Mouse (Mus musculus): Measurements from ENCODE around the gene 2810408A11Rik. TPM values are rescaled to one million over a fixed set of nuclear protein-coding genes. Genes with fewer than 3 reads are reported as not detected.
A peak's percentile ranks its signal among the peaks of the same experiment; 100 is the strongest.
"Not testable (repeated sequence)": the region's sequence is repeated elsewhere in the genome, so short reads cannot be mapped to it uniquely, and the experiment has no call there.

Gene 2810408A11Rik
- polyA plus RNA-seq, 1 experiment from 2014 or later, result 5.3 TPM

DNA sequence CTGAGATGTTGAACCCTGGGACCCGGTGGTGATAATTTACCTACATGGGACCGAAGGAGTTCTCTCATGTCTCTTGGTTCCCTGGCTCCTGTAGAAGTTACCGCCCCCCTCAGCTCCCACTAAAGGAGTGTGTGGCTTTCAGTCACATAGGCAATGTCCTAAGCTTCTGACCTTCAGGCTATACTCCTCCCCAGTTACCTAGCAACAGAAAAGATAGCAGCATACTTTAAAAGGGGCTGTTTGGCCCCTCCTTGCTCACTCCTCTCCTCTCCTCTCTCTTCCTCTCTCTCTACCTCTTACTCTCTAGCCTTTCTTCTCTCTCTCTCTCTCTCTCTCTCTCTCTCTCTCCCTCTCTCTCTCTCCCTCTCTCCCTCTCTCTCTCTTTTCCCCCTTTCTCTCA is 37.1 kb downstream of the 2810408A11Rik start:
- H3K36me3 ChIP-seq (ENCODE audit: control insufficient read depth, insufficient read depth, low read length); H3K27ac ChIP-seq (ENCODE audit: low read depth, low read length); H3K9ac ChIP-seq (ENCODE audit: low read depth, low read length); H3K4me3 ChIP-seq (ENCODE audit: low read depth, low read length); H3K4me2 ChIP-seq; H3K4me1 ChIP-seq (ENCODE audit: control insufficient read depth, insufficient read depth, low read length); H3K9me3 ChIP-seq (replicated peaks; ENCODE audit: control insufficient read depth, low read length); ATAC-seq (replicated peaks; ENCODE audit: insufficient number of reproducible peaks, low FRiP score, low TSS enrichment): not testable (repeated sequence)
- H3K27me3 ChIP-seq (ENCODE audit: control insufficient read depth, insufficient read depth, low read length), result peaks cover 13% of the 10 kb centered on the region; the same call in 1 of the 2 replicates
- WGBS (ENCODE audit: insufficient replicate concordance), result 52% methylated on average over 3 of the region's 3 CpGs

DNA sequence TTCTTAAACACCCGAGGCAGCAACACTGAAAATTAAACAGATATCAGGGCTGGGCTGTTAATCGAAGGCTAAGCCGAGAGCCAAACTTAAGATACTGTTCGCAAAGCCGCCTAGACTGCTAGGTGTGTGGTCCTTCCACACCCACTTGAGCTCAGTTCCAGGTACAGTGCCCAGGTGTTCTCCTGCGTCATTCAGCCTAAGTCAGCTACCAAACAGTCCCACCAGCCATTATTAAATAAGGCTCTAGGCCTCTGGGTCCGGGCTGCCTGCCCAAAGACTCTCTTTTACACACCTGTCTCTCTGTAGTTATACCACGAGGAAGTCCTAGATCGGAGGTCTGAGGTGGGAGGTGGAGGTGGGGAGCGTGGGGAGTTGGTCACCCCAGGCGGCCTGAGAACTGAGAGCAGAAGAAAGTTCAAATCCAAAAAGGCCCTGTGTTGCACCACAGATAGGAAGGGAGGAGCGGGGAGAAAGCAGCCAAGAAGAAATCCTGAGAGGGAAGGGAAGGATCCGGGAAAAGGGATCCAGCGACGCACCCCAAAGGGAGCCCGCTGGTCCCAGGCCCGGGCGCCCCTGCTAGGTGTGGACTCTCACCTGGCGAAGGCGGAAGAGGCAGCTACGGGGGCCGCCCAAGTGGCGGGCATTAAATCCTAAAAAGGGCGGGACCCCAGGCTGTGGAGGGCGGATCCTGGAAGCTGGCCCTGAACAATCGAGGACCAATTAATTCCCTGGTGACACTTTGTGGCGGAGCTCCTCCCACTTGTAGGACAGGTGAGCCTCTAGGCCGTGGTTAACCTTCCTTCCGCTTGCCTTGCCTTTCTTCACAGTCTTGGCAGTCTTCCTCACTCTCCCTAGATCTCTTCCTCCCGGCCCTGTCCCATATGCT is 42.4 kb downstream of the 2810408A11Rik start, which contains the start of gene Tnk1:
Gene Tnk1 (minus strand): TSS at position 618 of the 886 bp plus-strand sequence.
- no peak within 1 kb of the TSS for H3K27ac ChIP-seq (ENCODE audit: low read depth, low read length)
- H3K4me3 ChIP-seq (ENCODE audit: low read depth, low read length), result no peak within 1 kb of the TSS
- H3K36me3 ChIP-seq (ENCODE audit: control insufficient read depth, insufficient read depth, low read length), result no peaks in the 10 kb centered on the region
- peaks cover 13% of the 10 kb centered on the region; the same call in 1 of the 2 replicates for H3K4me1 ChIP-seq (ENCODE audit: control insufficient read depth, insufficient read depth, low read length)
- no peak within 1 kb of the TSS for H3K4me2 ChIP-seq
- no peaks in the 10 kb centered on the region for H3K9me3 ChIP-seq (replicated peaks; ENCODE audit: control insufficient read depth, low read length)
- no peak for ATAC-seq (replicated peaks; ENCODE audit: insufficient number of reproducible peaks, low FRiP score, low TSS enrichment)
- H3K27me3 ChIP-seq (ENCODE audit: control insufficient read depth, insufficient read depth, low read length), result peaks cover 36% of the 10 kb centered on the region
- 20% methylated on average over 30 of the region's 30 CpGs for WGBS (ENCODE audit: insufficient replicate concordance)
- no peak within 1 kb of the TSS; the same call in 1 of the 2 replicates for H3K9ac ChIP-seq (ENCODE audit: low read depth, low read length)

DNA sequence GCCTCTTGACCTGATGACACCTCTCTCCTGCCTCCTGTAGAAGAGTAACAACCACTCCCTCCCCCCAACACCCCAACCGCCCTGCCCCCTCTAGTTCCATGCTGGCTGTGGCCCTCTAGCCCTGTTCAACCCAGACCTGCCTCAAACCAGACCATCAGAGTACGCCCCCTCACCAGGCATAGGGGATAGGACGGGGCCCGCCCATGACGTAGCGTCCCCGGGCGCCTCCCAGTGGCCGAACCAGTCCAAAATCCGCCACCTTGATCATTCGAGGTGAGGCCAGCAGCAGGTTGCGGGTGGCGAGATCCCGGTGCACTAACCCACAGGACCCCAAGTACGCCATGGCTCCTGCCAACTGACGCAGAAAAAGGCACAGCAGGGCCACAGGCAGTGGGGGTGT is 45.4 kb downstream of the 2810408A11Rik start:
- peak overlapping the region; percentile 87 for H3K27ac ChIP-seq (ENCODE audit: low read depth, low read length)
- no peak overlapping the region for H3K4me3 ChIP-seq (ENCODE audit: low read depth, low read length)
- H3K4me1 ChIP-seq (ENCODE audit: control insufficient read depth, insufficient read depth, low read length), result peaks cover 13% of the 10 kb centered on the region; the same call in 1 of the 2 replicates
- peaks cover 7% of the 10 kb centered on the region; the same call in 1 of the 2 replicates for H3K36me3 ChIP-seq (ENCODE audit: control insufficient read depth, insufficient read depth, low read length)
- H3K4me2 ChIP-seq, result peak overlapping the region; percentile 44
- H3K9ac ChIP-seq (ENCODE audit: low read depth, low read length), result no peak overlapping the region
- ATAC-seq (replicated peaks; ENCODE audit: insufficient number of reproducible peaks, low FRiP score, low TSS enrichment), result peak; percentile 58
- peaks cover 36% of the 10 kb centered on the region for H3K27me3 ChIP-seq (ENCODE audit: control insufficient read depth, insufficient read depth, low read length)
- H3K9me3 ChIP-seq (replicated peaks; ENCODE audit: control insufficient read depth, low read length), result no peaks in the 10 kb centered on the region
- WGBS (ENCODE audit: insufficient replicate concordance), result 16% methylated on average over 16 of the region's 16 CpGs

DNA sequence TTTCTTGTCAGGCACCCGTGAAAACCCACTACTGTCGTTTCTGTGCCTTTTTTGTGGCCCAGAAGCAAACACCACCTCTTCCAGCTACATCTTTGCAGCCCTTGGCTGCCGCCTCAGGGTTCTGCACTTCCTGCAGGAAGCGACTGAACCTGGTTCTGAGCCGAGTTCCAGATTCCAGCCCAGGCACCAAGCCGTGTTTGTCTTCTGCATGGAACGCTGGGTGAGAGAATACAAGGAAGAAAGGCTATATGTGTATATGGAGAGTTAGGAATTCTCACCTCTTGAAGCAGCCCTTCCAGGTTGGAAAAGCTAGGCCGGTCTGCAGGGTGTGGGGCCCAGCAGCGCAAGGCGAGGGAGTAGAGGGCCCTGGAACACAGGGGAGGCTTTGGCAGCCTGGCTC is 46.1 kb downstream of the 2810408A11Rik start:
- Histone ChIP-seq H3K27me3 (ENCODE audit: control insufficient read depth, insufficient read depth, low read length) (peaks cover 32% of the 10 kb centered on the region), H3K36me3 (ENCODE audit: control insufficient read depth, insufficient read depth, low read length) (peaks cover 13% of the 10 kb centered on the region; the same call in 1 of the 2 replicates), H3K9ac (ENCODE audit: low read depth, low read length) (peak overlapping the region; percentile 8; the same call in 1 of the 2 replicates), H3K4me1 (ENCODE audit: control insufficient read depth, insufficient read depth, low read length) (peaks cover 13% of the 10 kb centered on the region; the same call in 1 of the 2 replicates), H3K4me2 (peak overlapping the region; percentile 44), H3K27ac (ENCODE audit: low read depth, low read length) (peak overlapping the region; percentile 87), H3K4me3 (ENCODE audit: low read depth, low read length) (no peak overlapping the region), H3K9me3 (replicated peaks; ENCODE audit: control insufficient read depth, low read length) (no peaks in the 10 kb centered on the region)
- no peak for ATAC-seq (replicated peaks; ENCODE audit: insufficient number of reproducible peaks, low FRiP score, low TSS enrichment)
- WGBS (ENCODE audit: insufficient replicate concordance), result 73% methylated on average over 10 of the region's 10 CpGs

DNA sequence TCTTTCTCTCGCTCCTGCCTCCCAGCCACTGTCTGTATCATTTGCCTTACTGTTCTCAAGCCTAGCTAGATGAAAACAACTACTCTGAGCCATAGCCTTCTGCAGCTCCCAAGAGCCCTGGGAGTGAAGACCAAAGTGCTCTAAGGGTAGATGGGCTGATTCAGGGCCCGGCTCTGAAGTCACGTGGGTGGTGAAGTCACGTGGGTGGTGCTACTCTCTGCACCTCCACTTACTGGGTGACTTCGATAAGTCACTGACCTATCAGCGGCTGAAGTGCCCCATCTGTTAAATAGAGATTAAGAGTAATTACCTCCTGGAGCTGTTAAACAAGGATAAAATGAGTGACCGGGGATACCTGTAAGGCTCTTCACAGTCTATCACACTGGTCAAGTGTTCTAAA is 46.8 kb downstream of the 2810408A11Rik start:
- Histone ChIP-seq H3K27me3 (ENCODE audit: control insufficient read depth, insufficient read depth, low read length) (peaks cover 27% of the 10 kb centered on the region), H3K27ac (ENCODE audit: low read depth, low read length) (peak overlapping the region; percentile 73), H3K4me1 (ENCODE audit: control insufficient read depth, insufficient read depth, low read length) (peaks cover 13% of the 10 kb centered on the region; the same call in 1 of the 2 replicates), H3K9me3 (replicated peaks; ENCODE audit: control insufficient read depth, low read length) (no peaks in the 10 kb centered on the region), H3K9ac (ENCODE audit: low read depth, low read length) (0 out of 2 replicates have a peak overlapping the region, but pooled peaks have one; percentile 16), H3K4me2 (peak overlapping the region; percentile 42), H3K4me3 (ENCODE audit: low read depth, low read length) (peak overlapping the region; percentile 6; the same call in 1 of the 2 replicates), H3K36me3 (ENCODE audit: control insufficient read depth, insufficient read depth, low read length) (peaks cover 13% of the 10 kb centered on the region; the same call in 1 of the 2 replicates)
- WGBS (ENCODE audit: insufficient replicate concordance), result 40% methylated on average over 7 of the region's 7 CpGs
- ATAC-seq (replicated peaks; ENCODE audit: insufficient number of reproducible peaks, low FRiP score, low TSS enrichment), result peak; percentile 87

DNA sequence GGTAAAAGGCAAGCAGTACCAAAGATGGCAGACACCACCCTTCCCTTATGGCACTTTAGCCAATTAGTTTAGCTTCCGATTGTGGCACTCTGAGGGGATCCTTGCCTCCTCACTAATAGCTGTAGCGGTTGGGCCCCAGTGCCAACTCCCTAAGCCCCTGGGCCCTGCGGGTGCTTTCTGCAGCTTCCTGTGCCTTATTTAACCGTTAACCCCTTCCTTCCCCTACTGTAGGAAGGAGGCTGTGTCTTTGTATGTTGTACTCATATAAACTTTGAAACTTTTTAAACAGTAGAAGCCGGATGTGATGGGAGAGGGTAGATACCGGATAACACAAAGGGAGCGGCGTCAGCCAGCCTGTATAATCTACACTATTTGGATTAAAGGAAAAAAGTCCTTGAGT is 50.0 kb downstream of the 2810408A11Rik start:
- Histone ChIP-seq H3K36me3 (ENCODE audit: control insufficient read depth, insufficient read depth, low read length) (peaks cover 13% of the 10 kb centered on the region; the same call in 1 of the 2 replicates), H3K9me3 (replicated peaks; ENCODE audit: control insufficient read depth, low read length) (no peaks in the 10 kb centered on the region), H3K4me1 (ENCODE audit: control insufficient read depth, insufficient read depth, low read length) (peaks cover 22% of the 10 kb centered on the region; the same call in 1 of the 2 replicates), H3K27me3 (ENCODE audit: control insufficient read depth, insufficient read depth, low read length) (peaks cover under 1% of the 10 kb centered on the region), H3K4me2 (no peak overlapping the region), H3K9ac (ENCODE audit: low read depth, low read length) (no peak overlapping the region), H3K27ac (ENCODE audit: low read depth, low read length) (no peak overlapping the region), H3K4me3 (ENCODE audit: low read depth, low read length) (no peak overlapping the region)
- 81% methylated on average over 8 of the region's 8 CpGs for WGBS (ENCODE audit: insufficient replicate concordance)
- ATAC-seq (replicated peaks; ENCODE audit: insufficient number of reproducible peaks, low FRiP score, low TSS enrichment), result no peak

DNA sequence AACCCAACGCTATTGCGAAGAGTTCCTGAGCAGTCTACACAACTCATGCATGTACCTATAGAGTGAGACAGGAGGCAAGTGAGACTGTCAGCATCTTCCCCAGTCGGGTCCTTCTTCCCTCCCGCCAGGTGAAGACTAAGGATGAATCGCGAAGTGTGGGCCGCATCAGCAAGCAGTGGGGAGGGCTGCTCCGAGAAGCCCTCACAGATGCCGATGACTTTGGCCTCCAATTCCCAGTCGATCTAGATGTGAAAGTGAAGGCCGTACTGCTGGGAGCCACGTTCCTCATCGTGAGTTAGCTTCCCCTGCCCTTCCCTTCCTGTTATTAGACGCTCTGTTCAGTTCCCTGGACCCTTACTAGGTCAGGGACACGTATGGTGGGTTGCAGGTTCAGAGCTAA is 50.9 kb downstream of the 2810408A11Rik start:
- ATAC-seq (replicated peaks; ENCODE audit: insufficient number of reproducible peaks, low FRiP score, low TSS enrichment), result no peak
- no peak overlapping the region for H3K9ac ChIP-seq (ENCODE audit: low read depth, low read length)
- peaks cover 18% of the 10 kb centered on the region for H3K4me1 ChIP-seq (ENCODE audit: control insufficient read depth, insufficient read depth, low read length)
- no peak overlapping the region for H3K27ac ChIP-seq (ENCODE audit: low read depth, low read length)
- WGBS (ENCODE audit: insufficient replicate concordance), result 93% methylated on average over 15 of the region's 15 CpGs
- no peaks in the 10 kb centered on the region for H3K9me3 ChIP-seq (replicated peaks; ENCODE audit: control insufficient read depth, low read length)
- H3K36me3 ChIP-seq (ENCODE audit: control insufficient read depth, insufficient read depth, low read length), result peaks cover 13% of the 10 kb centered on the region; the same call in 1 of the 2 replicates
- no peaks in the 10 kb centered on the region; the same call in 1 of the 2 replicates for H3K27me3 ChIP-seq (ENCODE audit: control insufficient read depth, insufficient read depth, low read length)
- no peak overlapping the region for H3K4me3 ChIP-seq (ENCODE audit: low read depth, low read length)
- no peak overlapping the region for H3K4me2 ChIP-seq

DNA sequence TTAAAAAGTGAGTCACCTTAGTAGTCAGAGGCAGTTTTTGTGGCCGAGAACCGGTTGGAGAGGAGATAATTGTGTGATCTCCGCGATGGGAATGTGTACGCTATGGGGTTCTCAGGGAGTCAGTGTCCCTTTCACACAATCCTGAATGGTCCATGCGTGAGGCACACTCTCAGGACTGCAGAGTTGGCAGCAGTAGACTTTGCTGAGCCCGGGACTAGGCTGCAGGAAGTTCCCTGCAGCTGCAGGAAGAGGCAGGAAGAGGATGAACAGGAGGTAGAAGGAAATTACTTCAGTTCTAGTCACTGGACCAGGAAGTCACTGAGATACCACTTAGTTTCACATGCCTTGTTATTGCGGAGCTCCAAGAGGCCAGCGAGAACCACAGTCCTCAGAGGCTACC is 51.7 kb downstream of the 2810408A11Rik start:
- H3K27ac ChIP-seq (ENCODE audit: low read depth, low read length), result no peak overlapping the region
- no peak for ATAC-seq (replicated peaks; ENCODE audit: insufficient number of reproducible peaks, low FRiP score, low TSS enrichment)
- H3K9ac ChIP-seq (ENCODE audit: low read depth, low read length), result no peak overlapping the region
- no peaks in the 10 kb centered on the region for H3K9me3 ChIP-seq (replicated peaks; ENCODE audit: control insufficient read depth, low read length)
- peaks cover 13% of the 10 kb centered on the region; the same call in 1 of the 2 replicates for H3K36me3 ChIP-seq (ENCODE audit: control insufficient read depth, insufficient read depth, low read length)
- peaks cover 15% of the 10 kb centered on the region for H3K4me1 ChIP-seq (ENCODE audit: control insufficient read depth, insufficient read depth, low read length)
- WGBS (ENCODE audit: insufficient replicate concordance), result 79% methylated on average over 9 of the region's 9 CpGs
- no peak overlapping the region for H3K4me3 ChIP-seq (ENCODE audit: low read depth, low read length)
- H3K27me3 ChIP-seq (ENCODE audit: control insufficient read depth, insufficient read depth, low read length), result no peaks in the 10 kb centered on the region
- H3K4me2 ChIP-seq, result no peak overlapping the region; the same call in 1 of the 2 replicates
